Mouse (Mus musculus) intestine, embryonic 14.5 days (tissue): ENCODE measurements at regions not wholly inside any gene's neighbourhood (a gene's known extent, or its start where the extent isn't known, plus 50 kb on each side); places are given as distances from the start of the nearest gene placed in this dataset.

Experiments used
- ATAC-seq: fragments of 200-750 bp; cut with Nextera tagmentation; replicated peaks from 2 replicates; pipeline ENCODE4 v1.8.0; 2017; ENCODE audit warnings: low read depth, moderate number of reproducible peaks, moderate TSS enrichment, moderate library complexity; ENCODE audit not compliant: low FRiP score, low TSS enrichment
- DNase-seq: peaks from one replicate; pipeline ENCODE4 v3.0.0-alpha.2; 2018; ENCODE audit warnings: low spot score
- H3K27ac ChIP-seq: fragments of 300-500 bp; sonication (generic); 2 replicates; pipeline ENCODE4 v1.5.1; 2014; ENCODE audit warnings: low read depth, mild to moderate bottlenecking, control low read depth
- H3K27me3 ChIP-seq: fragments of 300-500 bp; sonication (generic); replicated peaks from 2 replicates; pipeline ENCODE4 v1.6.1; 2014; ENCODE audit warnings: low read length, control low read depth; ENCODE audit not compliant: control insufficient read depth, insufficient read depth
- H3K36me3 ChIP-seq: fragments of 300-500 bp; sonication (generic); 2 replicates; pipeline ENCODE4 v1.6.1; 2014; ENCODE audit warnings: low read length, control low read depth; ENCODE audit not compliant: control insufficient read depth, insufficient read depth
- H3K4me1 ChIP-seq: fragments of 300-500 bp; sonication (generic); replicated peaks from 2 replicates; pipeline ENCODE4 v1.6.1; 2014; ENCODE audit warnings: low read length, control low read depth, mixed read lengths; ENCODE audit not compliant: control insufficient read depth, insufficient read depth
- H3K4me2 ChIP-seq: fragments of 300-500 bp; sonication (generic); 2 replicates; pipeline ENCODE4 v1.6.1; 2014; ENCODE audit warnings: low read length
- H3K4me3 ChIP-seq: fragments of 300-500 bp; sonication (generic); 2 replicates; pipeline ENCODE4 v1.5.1; 2014; ENCODE audit warnings: low read depth, low read length, control low read depth, mixed read lengths
- H3K9ac ChIP-seq: fragments of 300-500 bp; sonication (generic); 2 replicates; pipeline ENCODE4 v1.6.1; 2014; ENCODE audit warnings: mild to moderate bottlenecking, low read length
- H3K9me3 ChIP-seq: fragments of 300-500 bp; sonication (generic); 2 replicates; pipeline ENCODE4 v1.6.1; 2016; ENCODE audit warnings: low read length, control low read depth; ENCODE audit not compliant: control insufficient read depth
- WGBS: fragments of 180-500 bp; shearing (Covaris S2); extraction: QIAGEN DNeasy Blood & Tissue Kit; methylation state at CpG from one replicate; pipeline ENCODE4 v1.1.7; 2014; 5-methylcytosine and 5-hydroxymethylcytosine counted together

DNA sequence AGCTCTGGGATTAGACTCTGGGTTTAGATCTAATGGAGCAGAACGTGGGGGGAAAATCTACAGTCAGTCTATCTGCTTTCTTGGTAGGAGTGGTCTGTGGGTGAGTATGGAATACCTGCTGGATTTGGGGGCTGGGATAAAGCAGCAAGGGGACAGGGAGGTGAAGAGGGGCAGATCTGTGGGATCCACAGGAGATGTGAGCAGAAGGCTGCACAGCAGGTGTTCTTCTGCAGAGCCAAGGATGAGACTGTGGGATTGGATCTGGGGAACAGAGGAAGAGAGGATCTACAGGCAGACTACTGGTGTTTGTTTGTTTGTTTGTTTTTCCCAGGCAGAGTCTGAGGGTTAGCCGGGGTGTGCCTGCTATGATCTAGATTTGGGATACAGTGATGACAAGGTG, 284.5 kb downstream of the Phkb start:
- Histone ChIP-seq H3K36me3 (no peaks in the 10 kb centered on the region), H3K4me3 (no peak overlapping the region), H3K27me3 (no peaks in the 10 kb centered on the region), H3K27ac (no peak overlapping the region), H3K4me1 (no peaks in the 10 kb centered on the region), H3K9ac (no peak overlapping the region), H3K9me3 (no peaks in the 10 kb centered on the region), H3K4me2 (no peak overlapping the region)
- no peak for ATAC-seq
- DNase-seq, result no peak
- WGBS, result 74% methylated on average over 2 of the region's 2 CpGs

DNA sequence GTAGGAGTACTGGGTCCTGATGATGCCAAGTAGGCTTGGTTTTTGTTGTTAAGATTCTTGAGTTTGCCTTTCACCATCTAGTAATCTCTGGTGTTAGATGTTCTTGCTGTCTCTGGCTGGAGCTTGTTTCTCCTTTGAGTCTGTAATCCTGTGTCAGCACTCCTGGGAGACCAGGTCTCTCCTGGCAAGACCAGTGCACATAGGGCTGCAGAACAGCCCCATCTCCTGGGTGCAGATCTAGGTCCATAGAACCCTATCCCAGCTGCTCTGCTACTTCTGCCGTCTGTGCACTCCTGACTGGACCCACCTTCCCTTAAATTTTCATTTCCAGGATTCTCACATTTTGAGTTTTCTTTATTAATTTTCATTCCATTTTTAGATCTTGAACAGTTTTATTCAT, 283.9 kb downstream of the Phkb start:
- ATAC-seq (no peak), DNase-seq (no peak)
- Histone ChIP-seq H3K27ac (no peak overlapping the region), H3K9ac (no peak overlapping the region), H3K4me1 (no peaks in the 10 kb centered on the region), H3K9me3 (no peaks in the 10 kb centered on the region), H3K27me3 (no peaks in the 10 kb centered on the region), H3K4me3 (no peak overlapping the region), H3K36me3 (no peaks in the 10 kb centered on the region), H3K4me2 (no peak overlapping the region)
- 83% methylated on average over 1 of the region's 1 CpGs for WGBS
